Mouse (Mus musculus): ENCODE measurements around the gene Srgap1. TPM values are rescaled to one million over a fixed set of nuclear protein-coding genes. Genes with fewer than 3 reads are reported as not detected.
A peak's percentile ranks its signal among the peaks of the same experiment; 100 is the strongest.

The Srgap1 gene
- polyA plus RNA-seq, 1 experiment from 2014 or later: 7.4 TPM

DNA sequence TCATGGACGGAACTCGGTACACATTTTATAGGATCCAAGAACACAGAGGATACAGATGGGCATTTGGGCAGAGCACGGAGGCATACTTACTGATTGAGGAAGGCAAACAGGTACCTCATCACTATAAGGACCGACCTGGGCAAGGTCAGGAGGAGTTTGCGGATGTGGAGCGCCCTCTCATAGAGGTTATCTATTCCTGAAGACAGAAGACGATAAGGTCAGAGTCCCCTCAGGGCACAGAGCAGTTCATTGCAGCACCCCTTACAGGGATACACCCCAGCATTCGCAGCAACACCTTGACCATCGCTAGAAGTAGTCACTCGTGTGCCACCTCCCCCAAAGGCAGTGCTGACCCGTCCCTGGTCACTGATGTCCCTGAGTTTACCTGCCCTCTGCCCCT is 239.3 kb downstream of the Srgap1 start:
- Histone ChIP-seq H3K9me3 (ENCODE audit: low read length) (no peaks in the 10 kb centered on the region), H3K4me3 (ENCODE audit: low read depth, low read length) (no peak overlapping the region), H3K4me2 (replicated peaks; ENCODE audit: low read depth, low read length) (no peak overlapping the region), H3K27ac (ENCODE audit: low read length) (no peak overlapping the region), H3K36me3 (ENCODE audit: insufficient read depth, low read length) (no peaks in the 10 kb centered on the region), H3K9ac (replicated peaks; ENCODE audit: low read depth) (no peak overlapping the region), H3K27me3 (replicated peaks; ENCODE audit: insufficient read depth, low read length) (no peaks in the 10 kb centered on the region), H3K4me1 (ENCODE audit: insufficient read depth, low read depth, low read length) (no peaks in the 10 kb centered on the region)
- WGBS: 84% methylated on average over 11 of the region's 11 CpGs
- TF ChIP-seq EP300 (IDR thresholded peaks at IDR 0.05) (no peak), CTCF (IDR thresholded peaks at IDR 0.05) (no peak)
- no peak for DNase-seq (ENCODE audit: low spot score)
- ATAC-seq: no peak

DNA sequence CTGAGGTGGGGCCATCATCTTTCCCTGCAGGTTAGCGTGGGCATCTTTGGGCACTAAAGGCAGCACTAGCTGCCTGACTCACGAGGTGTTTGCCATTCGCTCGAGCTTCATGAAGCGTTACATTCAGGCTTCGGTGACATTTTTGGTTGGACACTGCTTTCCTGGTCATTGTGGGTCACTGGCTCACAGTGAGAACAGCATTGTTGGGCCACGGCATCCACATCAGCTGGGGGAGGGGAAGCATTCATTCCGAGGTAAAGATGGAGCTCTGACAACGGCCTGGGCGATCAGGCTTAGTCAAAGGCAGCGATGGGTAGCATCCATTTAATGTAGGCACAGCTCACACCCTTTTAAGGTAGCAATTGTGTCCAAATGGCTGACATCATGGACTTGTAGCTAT is 240.3 kb downstream of the Srgap1 start:
- Histone ChIP-seq H3K36me3 (ENCODE audit: insufficient read depth, low read length) (no peaks in the 10 kb centered on the region), H3K27ac (ENCODE audit: low read length) (no peak overlapping the region), H3K27me3 (replicated peaks; ENCODE audit: insufficient read depth, low read length) (no peaks in the 10 kb centered on the region), H3K9ac (replicated peaks; ENCODE audit: low read depth) (no peak overlapping the region), H3K9me3 (ENCODE audit: low read length) (no peaks in the 10 kb centered on the region), H3K4me1 (ENCODE audit: insufficient read depth, low read depth, low read length) (no peaks in the 10 kb centered on the region), H3K4me2 (replicated peaks; ENCODE audit: low read depth, low read length) (no peak overlapping the region), H3K4me3 (ENCODE audit: low read depth, low read length) (no peak overlapping the region)
- WGBS: 88% methylated on average over 11 of the region's 11 CpGs
- ATAC-seq (no peak), DNase-seq (ENCODE audit: low spot score) (no peak)
- TF ChIP-seq CTCF (IDR thresholded peaks at IDR 0.05): no peak
- no peak for TF ChIP-seq EP300 (IDR thresholded peaks at IDR 0.05)

DNA sequence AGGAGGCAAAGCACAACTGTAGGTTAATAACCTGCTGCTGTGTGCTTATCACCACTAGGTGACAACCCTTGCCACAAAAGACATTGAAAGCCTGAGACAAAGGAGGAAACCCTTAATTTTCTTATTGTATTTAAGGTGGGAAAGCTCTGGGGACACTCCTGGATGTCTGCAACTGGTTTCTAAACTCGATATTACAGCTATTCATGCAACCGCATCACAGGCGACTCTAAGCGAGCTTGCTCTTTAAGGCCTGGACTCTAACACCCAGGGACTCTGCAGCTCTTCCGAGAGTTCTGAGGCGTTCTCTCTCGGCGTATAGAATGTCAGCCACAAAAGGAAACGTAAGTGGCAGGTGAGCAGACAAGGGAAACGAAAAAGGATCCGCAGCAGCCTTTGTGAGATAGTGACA is 241.2 kb downstream of the Srgap1 start:
- Histone ChIP-seq H3K9ac (replicated peaks; ENCODE audit: low read depth) (no peak overlapping the region), H3K4me3 (ENCODE audit: low read depth, low read length) (no peak overlapping the region), H3K27me3 (replicated peaks; ENCODE audit: insufficient read depth, low read length) (no peaks in the 10 kb centered on the region), H3K36me3 (ENCODE audit: insufficient read depth, low read length) (no peaks in the 10 kb centered on the region), H3K9me3 (ENCODE audit: low read length) (no peaks in the 10 kb centered on the region), H3K27ac (ENCODE audit: low read length) (no peak overlapping the region), H3K4me2 (replicated peaks; ENCODE audit: low read depth, low read length) (no peak overlapping the region), H3K4me1 (ENCODE audit: insufficient read depth, low read depth, low read length) (no peaks in the 10 kb centered on the region)
- ATAC-seq (no peak), DNase-seq (ENCODE audit: low spot score) (no peak)
- TF ChIP-seq CTCF (IDR thresholded peaks at IDR 0.05) (peak; percentile 42), EP300 (IDR thresholded peaks at IDR 0.05) (no peak)
- 70% methylated on average over 11 of the region's 11 CpGs for WGBS

DNA sequence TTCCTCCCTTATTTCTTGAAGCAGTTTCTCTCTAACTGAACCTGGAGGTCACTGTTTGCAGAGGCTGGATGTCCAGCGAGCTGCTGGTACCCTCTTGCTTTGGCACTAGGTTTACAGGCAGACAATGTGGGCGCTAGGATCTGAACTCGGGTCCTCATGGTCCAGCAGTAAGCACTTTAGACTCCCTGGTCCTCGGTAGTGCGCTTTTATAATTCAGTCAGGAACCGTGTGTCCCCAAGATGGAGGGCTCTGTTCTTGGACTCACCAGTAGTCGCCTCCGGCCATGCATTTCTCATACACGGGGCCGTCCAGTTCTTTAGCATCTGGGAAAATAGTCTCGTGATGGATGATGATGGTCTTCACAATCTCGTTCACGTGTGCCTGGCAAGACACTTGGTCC is 242.6 kb downstream of the Srgap1 start:
- Histone ChIP-seq H3K36me3 (ENCODE audit: insufficient read depth, low read length) (no peaks in the 10 kb centered on the region), H3K4me3 (ENCODE audit: low read depth, low read length) (no peak overlapping the region), H3K27me3 (replicated peaks; ENCODE audit: insufficient read depth, low read length) (no peaks in the 10 kb centered on the region), H3K9ac (replicated peaks; ENCODE audit: low read depth) (no peak overlapping the region), H3K9me3 (ENCODE audit: low read length) (no peaks in the 10 kb centered on the region), H3K27ac (ENCODE audit: low read length) (no peak overlapping the region), H3K4me2 (replicated peaks; ENCODE audit: low read depth, low read length) (no peak overlapping the region), H3K4me1 (ENCODE audit: insufficient read depth, low read depth, low read length) (no peaks in the 10 kb centered on the region)
- WGBS: 95% methylated on average over 13 of the region's 13 CpGs
- DNase-seq (ENCODE audit: low spot score): no peak
- no peak for ATAC-seq
- TF ChIP-seq CTCF (IDR thresholded peaks at IDR 0.05) (no peak), EP300 (IDR thresholded peaks at IDR 0.05) (no peak)

DNA sequence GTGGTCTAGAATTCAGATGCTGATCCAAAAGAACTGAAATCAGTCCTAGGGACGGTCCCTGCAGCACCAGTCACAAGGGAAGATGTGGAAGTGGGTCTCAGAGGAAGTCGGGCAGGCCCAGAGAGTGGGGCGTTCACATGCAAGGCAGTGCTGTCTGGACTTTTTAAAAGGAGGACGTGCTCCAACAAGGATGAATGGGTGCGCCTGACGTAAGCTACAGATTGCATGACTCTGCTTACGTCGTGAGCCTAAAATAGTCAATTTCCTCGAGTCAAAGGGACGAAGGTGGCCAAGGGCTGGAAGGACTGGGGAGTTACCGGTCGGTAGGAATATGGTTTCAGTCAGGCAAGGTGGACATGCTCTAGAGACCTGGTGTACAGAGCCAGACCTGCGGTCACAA is 247.1 kb downstream of the Srgap1 start:
- DNase-seq (ENCODE audit: low spot score): no peak
- 89% methylated on average over 13 of the region's 13 CpGs for WGBS
- TF ChIP-seq EP300 (IDR thresholded peaks at IDR 0.05) (no peak), CTCF (IDR thresholded peaks at IDR 0.05) (no peak)
- no peak overlapping the region for H3K4me3 ChIP-seq (ENCODE audit: low read depth, low read length)
- no peak for ATAC-seq
- H3K9ac ChIP-seq (replicated peaks; ENCODE audit: low read depth): no peak overlapping the region
- H3K27ac ChIP-seq (ENCODE audit: low read length): no peak overlapping the region
- H3K4me2 ChIP-seq (replicated peaks; ENCODE audit: low read depth, low read length): no peak overlapping the region
- H3K27me3 ChIP-seq (replicated peaks; ENCODE audit: insufficient read depth, low read length): no peaks in the 10 kb centered on the region
- no peaks in the 10 kb centered on the region for H3K4me1 ChIP-seq (ENCODE audit: insufficient read depth, low read depth, low read length)
- no peaks in the 10 kb centered on the region for H3K36me3 ChIP-seq (ENCODE audit: insufficient read depth, low read length)
- H3K9me3 ChIP-seq (ENCODE audit: low read length): no peaks in the 10 kb centered on the region

DNA sequence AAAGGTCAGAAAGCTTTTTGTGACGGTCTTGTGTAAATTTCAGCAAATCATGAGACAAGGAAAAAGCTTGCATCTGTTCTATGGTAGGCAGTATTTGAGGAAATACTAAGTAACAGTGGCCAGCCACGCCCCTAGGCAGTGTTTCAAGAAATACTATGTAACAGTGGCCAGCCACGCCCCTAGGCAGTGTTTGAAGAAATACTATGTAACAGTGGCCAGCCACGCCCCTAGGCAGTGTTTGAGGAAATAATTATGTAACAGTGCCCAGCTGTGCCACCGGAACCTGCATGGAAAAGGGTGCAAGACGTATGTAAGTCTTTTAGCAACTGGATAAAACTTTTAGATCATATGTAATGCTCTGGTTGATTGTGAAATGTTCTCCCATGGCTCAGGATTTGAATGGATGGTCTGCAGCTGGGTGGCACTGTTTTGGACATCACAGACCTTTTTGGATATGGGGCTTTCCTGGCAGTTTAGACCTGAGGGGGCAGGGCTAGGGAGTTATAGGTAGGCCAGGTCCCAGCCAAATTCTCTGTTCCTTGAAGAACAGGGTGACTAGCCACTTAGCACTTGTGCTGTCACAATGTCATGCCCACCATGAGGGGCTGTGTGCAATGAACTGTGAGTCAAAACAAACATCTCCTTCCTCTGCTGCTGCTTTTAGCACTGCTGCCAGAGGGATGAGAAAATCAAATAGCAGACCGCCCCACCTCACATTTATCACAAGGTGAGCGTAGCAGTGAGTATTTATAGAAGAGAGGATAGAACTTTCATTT is 250.9 kb downstream of the Srgap1 start:
- Histone ChIP-seq H3K27me3 (replicated peaks; ENCODE audit: insufficient read depth, low read length) (no peaks in the 10 kb centered on the region), H3K4me2 (replicated peaks; ENCODE audit: low read depth, low read length) (no peak overlapping the region; the same call in 1 of the 2 replicates), H3K4me1 (ENCODE audit: insufficient read depth, low read depth, low read length) (no peaks in the 10 kb centered on the region), H3K27ac (ENCODE audit: low read length) (no peak overlapping the region), H3K4me3 (ENCODE audit: low read depth, low read length) (no peak overlapping the region), H3K9ac (replicated peaks; ENCODE audit: low read depth) (no peak overlapping the region), H3K9me3 (ENCODE audit: low read length) (no peaks in the 10 kb centered on the region), H3K36me3 (ENCODE audit: insufficient read depth, low read length) (no peaks in the 10 kb centered on the region)
- WGBS: 37% methylated on average over 8 of the region's 8 CpGs
- DNase-seq (ENCODE audit: low spot score) (peak; percentile 90), ATAC-seq (peak; percentile 98)
- TF ChIP-seq CTCF (IDR thresholded peaks at IDR 0.05): no peak
- peak; percentile 67; the same call in 1 of the 2 replicates for TF ChIP-seq EP300 (IDR thresholded peaks at IDR 0.05)
